Mouse (Mus musculus) lung, postnatal 10 days (tissue): ENCODE measurements at regions not wholly inside any gene's neighbourhood (a gene's known extent, or its start where the extent isn't known, plus 50 kb on each side); places are given as distances from the start of the nearest gene placed in this dataset.

Experiments
- DNase-seq: peaks from one replicate; pipeline ENCODE4 v3.0.0; 2021

- peak; percentile 18 for DNase-seq
Measured at GRCm38 (mm10) chr15:63163550-63164279, 681.3 kb downstream of the Gsdmc2 start.

DNA sequence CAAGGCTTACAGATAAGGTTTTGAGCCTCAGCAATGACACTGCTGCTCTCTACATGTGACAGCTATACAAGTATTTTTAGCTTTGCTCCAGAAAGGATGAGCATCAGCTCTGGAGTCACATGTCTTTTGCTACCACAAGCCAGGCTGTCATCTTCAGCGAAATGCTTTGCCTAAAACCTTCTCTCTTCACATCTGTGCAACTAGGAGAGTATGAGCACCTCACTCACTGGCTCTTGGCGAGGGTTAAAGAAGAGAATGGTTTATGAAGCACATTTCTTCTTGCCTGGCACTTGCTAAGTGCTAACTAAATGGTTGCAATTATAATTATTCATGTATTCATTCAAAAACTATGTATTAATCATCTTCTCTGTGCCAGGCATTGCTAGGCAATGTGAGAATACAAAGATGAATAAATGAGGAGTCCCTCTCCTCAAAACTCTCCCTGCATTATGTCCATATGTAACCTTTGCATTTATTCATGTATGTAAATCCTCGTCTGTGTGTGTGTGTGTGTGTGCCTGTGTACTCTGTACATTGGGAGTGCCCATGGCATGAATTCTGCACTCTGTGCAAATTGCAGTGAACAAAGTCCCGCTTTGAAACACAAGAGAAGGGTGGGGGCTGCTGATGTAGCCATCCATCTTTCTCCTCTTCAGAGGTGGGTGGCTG lies 682.0 kb downstream of the Gsdmc2 start:
- no peak for DNase-seq

DNA sequence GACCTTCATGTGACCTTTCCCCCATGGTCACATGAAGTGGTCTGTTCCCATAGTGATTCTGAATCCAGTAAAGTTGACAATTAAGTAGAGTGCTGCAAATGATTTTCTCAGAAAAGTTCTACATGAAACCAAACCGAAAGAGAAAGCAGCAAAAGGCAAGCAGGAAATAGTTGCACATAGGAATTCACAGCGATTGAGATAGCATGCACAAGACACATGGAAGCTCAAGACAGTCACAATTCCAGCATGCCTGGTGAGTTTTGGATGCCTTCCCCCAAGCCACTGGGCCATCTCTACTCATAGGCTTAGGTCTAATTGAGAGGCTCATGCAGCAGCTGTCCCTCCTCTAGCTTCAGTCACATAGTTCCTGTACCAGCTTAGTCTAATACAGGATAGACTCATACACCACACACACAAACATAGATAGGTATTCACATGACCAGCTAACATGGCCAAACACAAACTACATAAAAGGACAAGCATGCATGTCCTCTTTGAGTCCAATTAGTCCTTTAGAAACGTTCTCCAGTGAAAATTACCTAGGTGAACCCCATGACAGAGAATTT lies 721.8 kb downstream of the Gsdmc2 start:
- DNase-seq: no peak

DNA sequence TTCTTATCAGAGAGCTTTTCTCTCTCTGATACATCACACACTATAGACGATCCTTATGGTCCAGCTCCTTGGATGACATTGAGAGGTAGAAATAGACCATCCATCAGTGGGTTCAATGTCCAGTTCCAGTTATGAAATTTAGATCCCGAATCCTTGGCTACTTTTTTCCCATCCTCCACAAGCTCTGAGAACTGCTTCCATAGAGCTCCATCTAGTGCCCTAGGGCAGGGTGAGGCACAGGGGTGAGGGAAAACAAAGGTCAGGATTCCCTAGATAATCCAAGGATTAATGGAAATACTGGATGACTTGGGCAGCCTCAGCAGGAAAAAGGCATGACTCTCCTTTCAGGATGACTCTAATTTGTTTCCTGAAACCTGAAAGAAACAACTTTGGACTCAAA lies 732.1 kb downstream of the Gsdmc2 start:
- DNase-seq: peak; percentile 2

GRCm38 (mm10) chr15:63100093-63100492 lies 744.9 kb downstream of the Gsdmc2 start:
- no peak for DNase-seq

DNA sequence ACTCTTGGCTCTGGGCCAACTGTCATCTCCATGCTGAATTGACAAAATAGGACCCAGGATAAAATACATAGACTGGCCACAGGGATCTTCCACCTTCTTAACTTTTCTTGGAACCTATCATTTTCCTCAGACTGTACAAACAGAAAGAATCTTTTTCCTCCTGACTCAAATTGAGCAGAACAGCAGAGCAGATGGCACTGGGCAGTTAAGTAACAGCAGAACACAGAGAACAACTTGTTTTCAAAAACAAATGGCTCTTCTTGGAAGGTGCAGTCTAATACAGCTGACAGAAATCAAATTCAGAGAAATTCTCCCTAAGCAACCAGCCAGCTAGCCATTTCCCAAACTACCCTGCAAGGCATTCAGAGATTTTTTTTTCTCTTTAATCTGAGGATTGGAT lies 763.0 kb downstream of the Gsdmc2 start:
- DNase-seq: peak; percentile 2

GRCm38 (mm10) chr15:63079825-63080224 lies 765.2 kb downstream of the Gsdmc2 start:
- peak; percentile 45 for DNase-seq

DNA sequence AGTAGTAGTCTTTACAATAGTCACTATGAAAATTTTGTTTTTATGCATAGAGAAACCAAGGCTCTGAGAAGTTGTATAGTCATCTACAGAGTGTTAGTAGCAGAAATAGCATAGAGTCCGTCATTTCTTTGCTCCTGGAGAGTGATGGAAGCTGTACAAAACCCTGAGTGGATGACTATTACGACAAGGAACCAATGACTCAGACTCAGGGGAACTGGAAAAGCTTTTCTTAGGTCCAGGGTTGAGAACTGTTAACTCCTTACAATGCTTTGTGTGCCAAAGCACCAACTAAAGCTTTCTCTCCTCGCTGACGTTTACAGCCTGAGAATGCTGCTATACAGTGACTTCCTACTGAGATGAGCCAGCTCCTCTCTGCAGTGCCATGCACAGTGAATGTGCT lies 773.1 kb downstream of the Gsdmc2 start:
- no peak for DNase-seq

GRCm38 (mm10) chr15:63067126-63067525 lies 777.9 kb downstream of the Gsdmc2 start:
- DNase-seq: peak; percentile 13

DNA sequence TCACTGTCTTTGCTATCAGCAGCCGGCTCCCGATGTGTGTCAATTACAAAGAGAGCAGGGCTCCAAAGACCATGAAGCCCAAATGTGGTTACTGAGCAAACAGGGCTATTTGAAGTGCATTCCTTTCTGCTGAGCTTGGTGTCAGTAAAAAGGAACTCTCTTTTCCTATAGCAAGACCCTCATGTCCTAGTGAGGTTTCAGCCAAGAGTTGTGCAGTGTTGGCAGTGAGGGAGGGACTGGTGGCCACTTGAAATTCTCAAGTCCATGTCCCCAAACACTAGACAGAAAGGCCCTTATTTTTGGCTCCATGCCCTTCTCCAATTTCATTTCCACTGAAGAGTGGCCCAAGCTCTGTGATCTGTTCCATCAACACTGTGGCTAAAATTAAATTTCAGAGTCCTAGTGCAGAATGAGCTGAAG lies 778.9 kb downstream of the Gsdmc2 start:
- peak; percentile 71 for DNase-seq

DNA sequence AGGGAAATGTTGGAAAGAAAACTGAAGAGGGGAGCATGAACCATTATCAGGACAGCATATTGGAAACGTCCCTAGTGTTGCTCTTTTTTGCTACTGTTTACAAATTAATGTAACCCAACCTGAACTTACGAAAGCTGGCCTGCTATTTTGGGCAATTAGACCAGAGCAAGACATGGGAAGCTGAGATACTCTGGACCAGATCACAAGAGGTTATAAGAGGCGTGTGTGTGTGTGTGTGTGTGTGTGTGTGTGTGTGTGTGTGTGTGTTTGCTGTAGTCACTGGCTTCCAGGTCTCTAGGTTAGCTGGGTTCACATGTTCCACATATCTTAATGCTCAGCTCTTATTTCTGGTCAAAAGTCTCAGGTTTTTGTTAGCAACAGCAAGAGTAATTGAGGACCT lies 783.1 kb downstream of the Gsdmc2 start:
- no peak for DNase-seq

DNA sequence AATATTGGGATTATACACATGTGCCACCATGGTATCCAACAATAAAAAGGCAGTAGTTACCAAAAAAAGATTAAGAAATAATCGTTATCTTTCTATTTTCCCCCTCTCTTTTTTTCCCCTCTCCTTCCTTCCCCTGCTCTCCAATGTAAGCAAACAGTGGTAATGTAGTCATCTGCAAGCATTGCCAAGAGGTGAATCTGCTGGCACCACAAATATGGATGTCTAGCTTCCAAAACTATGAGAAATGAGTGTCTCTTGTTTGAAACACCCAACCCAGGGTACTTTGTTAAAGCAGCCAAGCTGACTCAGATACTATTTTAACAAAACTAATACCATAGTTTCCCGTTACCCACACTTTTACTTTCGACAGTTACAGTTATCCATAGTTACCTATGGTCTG lies 784.2 kb downstream of the Gsdmc2 start:
- DNase-seq: no peak

DNA sequence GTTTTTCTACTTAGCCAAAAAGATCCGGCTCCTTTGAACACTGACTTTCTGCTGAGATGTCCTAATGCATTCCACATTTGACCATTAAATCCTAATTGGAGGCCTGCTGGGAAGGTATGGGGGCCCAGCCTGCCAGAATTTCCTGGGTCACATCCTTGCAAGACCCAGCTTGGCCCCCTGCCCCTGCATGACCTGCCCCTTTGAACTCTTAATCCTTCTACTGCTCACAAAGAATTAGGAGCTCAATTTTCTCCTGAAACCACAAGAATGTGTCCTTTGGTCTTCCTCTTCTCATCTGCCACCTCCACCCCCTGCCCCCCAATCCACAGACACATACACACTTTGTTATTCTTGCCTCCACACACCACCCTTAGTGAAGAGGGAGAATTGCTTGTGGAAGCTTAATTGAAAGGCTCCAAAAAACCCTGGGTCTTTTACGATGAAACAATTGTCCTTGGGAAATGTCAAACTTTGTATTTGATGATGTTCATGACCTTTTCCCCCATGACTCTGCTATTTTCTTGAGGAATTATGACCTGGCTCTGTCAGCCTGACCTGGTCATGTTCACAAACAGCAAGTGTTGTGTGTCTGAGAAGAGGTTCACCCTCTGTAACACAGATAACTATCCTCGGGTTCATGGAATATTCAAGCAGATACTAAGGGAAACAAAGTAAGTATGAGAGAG lies 792.3 kb downstream of the Gsdmc2 start:
- no peak for DNase-seq

- DNase-seq: no peak
Measured at GRCm38 (mm10) chr15:63050033-63050432, 794.9 kb downstream of the Gsdmc2 start.

GRCm38 (mm10) chr15:63042367-63042766 lies 802.6 kb downstream of the Gsdmc2 start:
- no peak for DNase-seq

GRCm38 (mm10) chr15:63036241-63036640 lies 808.7 kb downstream of the Gsdmc2 start:
- DNase-seq: no peak

GRCm38 (mm10) chr15:63020826-63021225 lies 824.2 kb downstream of the Gsdmc2 start:
- no peak for DNase-seq

- no peak for DNase-seq
Measured at GRCm38 (mm10) chr15:63017966-63018365, 827.0 kb downstream of the Gsdmc2 start.

GRCm38 (mm10) chr15:63006471-63007228 lies 838.3 kb downstream of the Gsdmc2 start:
- DNase-seq: no peak

DNA sequence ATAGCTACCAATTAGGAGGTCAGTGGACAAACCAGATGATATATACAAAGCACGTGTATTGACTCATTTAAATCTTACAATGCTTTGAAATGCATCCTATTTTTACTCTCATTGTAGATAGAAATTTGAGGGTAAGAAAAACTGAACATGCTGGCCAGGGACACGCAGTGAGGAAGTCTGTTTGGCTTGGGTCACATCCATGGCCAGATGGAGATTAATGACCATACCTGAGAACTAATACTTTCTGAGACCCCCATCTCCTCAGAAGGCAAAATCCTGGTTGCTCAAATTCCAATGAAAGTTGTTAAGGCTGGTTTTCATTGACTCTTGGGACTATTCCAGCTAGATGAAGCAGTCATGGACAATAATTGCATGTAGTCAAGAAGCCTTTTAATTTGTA lies 850.3 kb downstream of the Gsdmc2 start:
- no peak for DNase-seq

- peak; percentile 3 for DNase-seq
Measured at GRCm38 (mm10) chr15:62986871-62987270, 858.1 kb downstream of the Gsdmc2 start.

- DNase-seq: peak; percentile 45
Measured at GRCm38 (mm10) chr15:62986147-62986546, 858.8 kb downstream of the Gsdmc2 start.

DNA sequence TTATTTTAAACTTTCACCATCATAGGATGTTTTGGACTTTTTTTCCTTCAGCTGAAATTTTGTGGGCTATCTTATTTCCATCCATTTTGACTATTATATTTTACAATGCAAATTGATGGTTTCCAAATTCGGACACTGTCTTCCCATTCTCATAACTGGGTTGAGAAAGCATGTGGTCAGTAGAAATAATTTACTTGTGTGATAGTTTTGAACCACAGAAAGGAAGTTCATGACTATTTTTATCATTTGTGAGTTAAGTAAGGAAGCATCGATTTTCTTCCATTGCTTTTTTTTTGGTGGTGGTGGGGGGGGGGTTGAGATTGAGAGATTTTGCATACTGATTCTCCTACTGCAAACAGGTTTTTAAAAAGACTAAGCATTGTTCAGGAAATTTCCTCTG lies 874.4 kb downstream of the Gsdmc2 start:
- DNase-seq: no peak
